Mouse (Mus musculus) embryonic fibroblast, embryonic 13.5 days (primary cell): ENCODE data around the gene C2cd3. TPM values are rescaled to one million over a fixed set of nuclear protein-coding genes. Genes with fewer than 3 reads are reported as not detected.

Source experiments
- H3K27ac ChIP-seq: 2 replicates; pipeline ENCODE4 v1.5.1; 2012; ENCODE audit warnings: low read length, control low read depth, inconsistent platforms; ENCODE audit not compliant: insufficient read depth
- H3K4me1 ChIP-seq: 2 replicates; pipeline ENCODE4 v1.6.1; 2011; ENCODE audit warnings: low read length; ENCODE audit not compliant: control insufficient read depth, insufficient read depth
- H3K4me3 ChIP-seq: 2 replicates; pipeline ENCODE4 v1.5.1; 2011; ENCODE audit warnings: mild to moderate bottlenecking, control low read depth, low read length; ENCODE audit not compliant: insufficient read depth
- CTCF ChIP-seq: IDR thresholded peaks from 2 replicates; pipeline ENCODE4 v1.5.1; 2011; ENCODE audit warnings: mild to moderate bottlenecking, control low read depth, low read length, moderate library complexity, borderline replicate concordance; ENCODE audit not compliant: insufficient read depth
- POLR2A ChIP-seq: IDR thresholded peaks from 2 replicates; pipeline ENCODE4 v1.6.1; 2011; ENCODE audit warnings: low read depth, mild to moderate bottlenecking, control low read depth, low read length, moderate library complexity
- polyA plus RNA-seq: library from polyadenylated mRNA; stranded (reverse); fragments of >200 nt; gene quantifications from 2 replicates; pipeline ENCODE4 v1.2.4, GENCODE M21; 2011; ENCODE audit warnings: low read depth; ENCODE audit not compliant: missing spikeins, insufficient read length

C2cd3 gene
- polyA plus RNA-seq, 1 experiment: 24.4 TPM

- Histone ChIP-seq H3K4me1 (no peaks in the 10 kb centered on the region), H3K27ac (no peak overlapping the region), H3K4me3 (no peak overlapping the region)
- TF ChIP-seq POLR2A (no peak), CTCF (no peak)
These were observed 132.9 kb downstream of the C2cd3 start for GRCm38 (mm10) chr7:100504740-100505487.

- Histone ChIP-seq H3K4me3 (no peak overlapping the region), H3K27ac (no peak overlapping the region)
- no peak for TF ChIP-seq CTCF
- TF ChIP-seq POLR2A: no peak
These were observed 134.5 kb downstream of the C2cd3 start for GRCm38 (mm10) chr7:100506494-100506893.

GRCm38 (mm10) chr7:100508670-100509069, 136.6 kb downstream of the C2cd3 start:
- TF ChIP-seq POLR2A (no peak), CTCF (no peak)
- Histone ChIP-seq H3K27ac (no peak overlapping the region), H3K4me3 (no peak overlapping the region), H3K4me1 (no peaks in the 10 kb centered on the region)

More at GRCm38 (mm10) chr7:100506494-100506893, 134.5 kb downstream of the C2cd3 start:
- H3K4me1 ChIP-seq: no peaks in the 10 kb centered on the region

- H3K4me1 ChIP-seq: no peaks in the 10 kb centered on the region
- no peak overlapping the region for H3K4me3 ChIP-seq
- no peak for TF ChIP-seq CTCF
- no peak for TF ChIP-seq POLR2A
- H3K27ac ChIP-seq: no peak overlapping the region
These were observed 139.6 kb downstream of the C2cd3 start for GRCm38 (mm10) chr7:100511602-100512001.

- TF ChIP-seq CTCF (no peak), POLR2A (no peak)
- no peaks in the 10 kb centered on the region for H3K4me1 ChIP-seq
These were observed 142.5 kb downstream of the C2cd3 start, which contains the start of gene Dnajb13 for GRCm38 (mm10) chr7:100514573-100514972. TSS of gene Dnajb13 (minus strand) at chr7:100514960.

More at GRCm38 (mm10) chr7:100514573-100514972, 142.5 kb downstream of the C2cd3 start, which contains the start of gene Dnajb13:
- Histone ChIP-seq H3K27ac (no peak within 1 kb of the TSS), H3K4me3 (no peak within 1 kb of the TSS)

Other genes with a start within 250 kb of the C2cd3 start
- gene Lipt2, start 213.0 kb upstream of the C2cd3 start, polyA plus RNA-seq: 4.2 and 4.7 TPM in 2 replicates
- gene Kcne3, start 195.7 kb upstream of the C2cd3 start, polyA plus RNA-seq: not detected in 2 replicates
- gene Pgm2l1, start 144.8 kb upstream of the C2cd3 start, polyA plus RNA-seq: 8.4 and 8.6 TPM in 2 replicates
- gene P4ha3, start 86.7 kb upstream of the C2cd3 start, polyA plus RNA-seq: 91.9 and 100 TPM in 2 replicates
- 95.1 and 117 TPM in 2 replicates for gene Ppme1, start 74 bp downstream of the C2cd3 start, polyA plus RNA-seq
- gene Ucp3, start 100.8 kb downstream of the C2cd3 start, polyA plus RNA-seq: not detected in 2 replicates
- gene Ucp2, start 121.1 kb downstream of the C2cd3 start, polyA plus RNA-seq: 11.4 and 20.1 TPM in 2 replicates
- gene Dnajb13, start 142.7 kb downstream of the C2cd3 start, polyA plus RNA-seq: not detected in 2 replicates
- 8.6 and 12.5 TPM in 2 replicates for gene Coa4, start 164.8 kb downstream of the C2cd3 start, polyA plus RNA-seq
- 149 and 163 TPM in 2 replicates for gene Rab6a, start 235.2 kb downstream of the C2cd3 start, polyA plus RNA-seq
- gene Mrpl48, start 236.1 kb downstream of the C2cd3 start, polyA plus RNA-seq: 34.1 and 40.9 TPM in 2 replicates